Mouse (Mus musculus) neural tube, embryonic 15.5 days (tissue): Measurements from ENCODE around the gene Apoa4. TPM values are rescaled to one million over a fixed set of nuclear protein-coding genes. Genes with fewer than 3 reads are reported as not detected.

Experiments used
- polyA plus RNA-seq: library from polyadenylated mRNA; unstranded; fragments of >200 nt; fragmentation: Nextera tagmentation; extraction: Ambion mirVana; gene quantifications from 2 replicates; pipeline ENCODE4 v1.2.1, GENCODE M21; 2015

Apoa4 gene
- polyA plus RNA-seq, 1 experiment from 2014 or later = not detected

Other genes with a start within 250 kb of the Apoa4 start
- 250 and 251 TPM in 2 replicates for gene Pafah1b2, start 228.0 kb upstream of the Apoa4 start, polyA plus RNA-seq
- 9.5 and 9.9 TPM in 2 replicates for gene Sik3, start 227.9 kb upstream of the Apoa4 start, polyA plus RNA-seq
- gene Apoa1, start 12.1 kb upstream of the Apoa4 start, polyA plus RNA-seq = 7.3 and 19.9 TPM in 2 replicates
- gene Apoc3, start 5.1 kb upstream of the Apoa4 start, polyA plus RNA-seq = 0.77 TPM in 1 of 2 replicates, not detected in the other
- gene Apoa5, start 27.9 kb downstream of the Apoa4 start, polyA plus RNA-seq = not detected in 2 replicates
- gene Zpr1, start 32.4 kb downstream of the Apoa4 start, polyA plus RNA-seq = 56.5 and 57.1 TPM in 2 replicates
- gene Bud13, start 42.3 kb downstream of the Apoa4 start, polyA plus RNA-seq = 14.5 and 16.4 TPM in 2 replicates
- not detected in 2 replicates for gene 4931429L15Rik, start 79.3 kb downstream of the Apoa4 start, polyA plus RNA-seq